Mouse (Mus musculus) Patski (cell line): ENCODE results near the gene Copb1. TPM values are rescaled to one million over a fixed set of nuclear protein-coding genes. Genes with fewer than 3 reads are reported as not detected.
A peak's percentile ranks its signal among the peaks of the same experiment; 100 is the strongest.
"Not testable (repeated sequence)": the region's sequence is repeated elsewhere in the genome, so short reads cannot be mapped to it uniquely, and the experiment has no call there.

Source experiments
- ATAC-seq: fragments of 100-300 bp; one replicate; pipeline ENCODE4 v1.8.0; 2021
- CTCF ChIA-PET: fragments of 350-600 bp; sonication (Branson Sonifier 250); formaldehyde crosslinking; loops from one replicate; lab custom pipeline; 2022; ENCODE audit warnings: inconsistent platforms; lab: Charles Lee
- POLR2A ChIA-PET: fragments of 350-600 bp; sonication (Branson Sonifier 250); formaldehyde crosslinking; loops from one replicate; lab custom pipeline; 2022; ENCODE audit warnings: antibody characterized with exemption, inconsistent platforms; lab: Charles Lee
- DNase-seq: peaks from one replicate; pipeline ENCODE4 v3.0.0-alpha.2; 2011; ENCODE audit warnings: low read depth, low spot score
- H3K27me3 ChIP-seq: fragments of 371-371 bp; one replicate; pipeline ENCODE4 v1.5.1; 2021
- CTCF ChIP-seq: fragments of 100-300 bp; IDR thresholded peaks from one replicate; pipeline ENCODE4 v1.5.1; 2021
- in situ Hi-C: fragments of 300-500 bp; cut with MboI; formaldehyde crosslinking; loops from 3 replicates; pipeline ENCODE4 v1.11.1; 2018; ENCODE audit warnings: low pct_unique_long_range_greater_than_20kb, mixed read lengths
- polyA plus RNA-seq: library from polyadenylated mRNA; unstranded; gene quantifications from one replicate; pipeline ENCODE4 v1.2.3, GENCODE M21; 2021

Gene Copb1
- polyA plus RNA-seq, 1 experiment from 2014 or later: 134 TPM

- ATAC-seq (no peak), DNase-seq (no peak)
- H3K27me3 ChIP-seq: no peaks in the 10 kb centered on the region
- in situ Hi-C loops: loop anchor here (10.0 to 25.0 kb wide), 3 partner anchors 85 to 837 kb away; partner anchors contain the start of genes Btbd10, Rras2 and Spon1
- ChIA-PET POLR2A (no interaction called here), CTCF (interaction anchor here (1.1 to 1.3 kb wide), 3 partner anchors 13 to 112 kb away, joined by 3 read pairs; no protein-coding TSS in a partner anchor)
- TF ChIP-seq CTCF: no peak
Measured at GRCm38 (mm10) chr7:114199428-114200110, 54.9 kb downstream of the Copb1 start.

- in situ Hi-C loops: no loop called here
- ATAC-seq (no peak), DNase-seq (no peak)
- TF ChIP-seq CTCF: no peak
- CTCF ChIA-PET: interaction anchor here (1.1 to 1.5 kb wide), 4 partner anchors 10 to 15 kb away, joined by 3 to 6 read pairs (median 4); no protein-coding TSS in a partner anchor
- POLR2A ChIA-PET: no interaction called here
- H3K27me3 ChIP-seq: no peaks in the 10 kb centered on the region
Measured at GRCm38 (mm10) chr7:114198252-114198651, 56.3 kb downstream of the Copb1 start.

- in situ Hi-C loops, H3K27me3 ChIP-seq, DNase-seq, ATAC-seq: not testable (repeated sequence)
- TF ChIP-seq CTCF: peak; percentile 49
- CTCF ChIA-PET: interaction anchor here (0.9 to 1.2 kb wide), 3 partner anchors 12 to 118 kb away, joined by 3 to 5 read pairs (median 3); no protein-coding TSS in a partner anchor
- POLR2A ChIA-PET: interaction anchor here (0.6 kb wide), 1 partner anchor 152 kb away, joined by 3 read pairs; no protein-coding TSS in a partner anchor
Measured at GRCm38 (mm10) chr7:114196588-114196987, 57.9 kb downstream of the Copb1 start.

- H3K27me3 ChIP-seq, in situ Hi-C loops, ATAC-seq, DNase-seq: not testable (repeated sequence)
- ChIA-PET CTCF (interaction anchor here (0.9 kb wide), 1 partner anchor 9 kb away, joined by 3 read pairs; no protein-coding TSS in a partner anchor), POLR2A (interaction anchor here (1.3 kb wide), 1 partner anchor 11 kb away, joined by 4 read pairs; no protein-coding TSS in a partner anchor)
Measured at GRCm38 (mm10) chr7:114194788-114195187, 59.7 kb downstream of the Copb1 start.

- ATAC-seq: no peak
- POLR2A ChIA-PET: interaction anchor here (1.3 kb wide), 1 partner anchor 10 kb away, joined by 4 read pairs; no protein-coding TSS in a partner anchor
- no peaks in the 10 kb centered on the region for H3K27me3 ChIP-seq
- in situ Hi-C loops: no loop called here
- CTCF ChIA-PET: interaction anchor here (0.6 kb wide), 1 partner anchor 56 kb away, joined by 3 read pairs; no protein-coding TSS in a partner anchor
- TF ChIP-seq CTCF: no peak
- DNase-seq: no peak
Measured at GRCm38 (mm10) chr7:114194224-114194623, 60.3 kb downstream of the Copb1 start.

GRCm38 (mm10) chr7:114193284-114194067 lies 61.0 kb downstream of the Copb1 start:
- ChIA-PET POLR2A (no interaction called here), CTCF (interaction anchor here (0.6 kb wide), 1 partner anchor 55 kb away, joined by 3 read pairs; no protein-coding TSS in a partner anchor)
- no peaks in the 10 kb centered on the region for H3K27me3 ChIP-seq
- DNase-seq (no peak), ATAC-seq (no peak)
- in situ Hi-C loops: no loop called here
- TF ChIP-seq CTCF: no peak

- CTCF ChIA-PET: interaction anchor here (1.0 kb wide), 1 partner anchor 9 kb away, joined by 4 read pairs; no protein-coding TSS in a partner anchor
Measured at GRCm38 (mm10) chr7:114192581-114192980, 61.9 kb downstream of the Copb1 start.

GRCm38 (mm10) chr7:114183416-114183815 lies 71.1 kb downstream of the Copb1 start:
- DNase-seq (no peak), ATAC-seq (peak; percentile 41)
- POLR2A ChIA-PET: interaction anchor here (0.6 to 1.6 kb wide), 3 partner anchors 19 to 116 kb away, joined by 3 to 5 read pairs (median 3); no protein-coding TSS in a partner anchor
- H3K27me3 ChIP-seq: no peaks in the 10 kb centered on the region
- in situ Hi-C loops: no loop called here
- CTCF ChIA-PET: interaction anchor here (1.1 to 2.7 kb wide), 5 partner anchors 9 to 104 kb away, joined by 3 to 10 read pairs (median 5); no protein-coding TSS in a partner anchor
- TF ChIP-seq CTCF: no peak

More at GRCm38 (mm10) chr7:114192581-114192980, 61.9 kb downstream of the Copb1 start:
- DNase-seq: no peak
- no peak for ATAC-seq
- no peak for TF ChIP-seq CTCF
- no peaks in the 10 kb centered on the region for H3K27me3 ChIP-seq
- POLR2A ChIA-PET: no interaction called here
- in situ Hi-C loops: no loop called here

- no peak for DNase-seq
- CTCF ChIA-PET: interaction anchor here (1.0 to 2.7 kb wide), 3 partner anchors 25 to 103 kb away, joined by 3 to 10 read pairs (median 4); no protein-coding TSS in a partner anchor
- in situ Hi-C loops: no loop called here
- peak; percentile 9 for TF ChIP-seq CTCF
- H3K27me3 ChIP-seq: no peaks in the 10 kb centered on the region
- ATAC-seq: no peak
- POLR2A ChIA-PET: interaction anchor here (1.0 to 1.6 kb wide), 2 partner anchors 20 to 68 kb away, joined by 3 to 5 read pairs; no protein-coding TSS in a partner anchor
Measured at GRCm38 (mm10) chr7:114182708-114183107, 71.8 kb downstream of the Copb1 start.

- DNase-seq (peak; percentile 92), ATAC-seq (peak; percentile 98)
- TF ChIP-seq CTCF: no peak
- ChIA-PET POLR2A (no interaction called here), CTCF (interaction anchor here (0.9 to 1.3 kb wide), 6 partner anchors 13 to 100 kb away, joined by 3 to 6 read pairs (median 4); no protein-coding TSS in a partner anchor)
- H3K27me3 ChIP-seq: no peaks in the 10 kb centered on the region
- in situ Hi-C loops: no loop called here
Measured at GRCm38 (mm10) chr7:114181391-114181790, 73.1 kb downstream of the Copb1 start.
